Mouse (Mus musculus): ENCODE measurements around the gene Vangl1. TPM values are rescaled to one million over a fixed set of nuclear protein-coding genes. Genes with fewer than 3 reads are reported as not detected.
A peak's percentile ranks its signal among the peaks of the same experiment; 100 is the strongest.

Gene Vangl1
- polyA plus RNA-seq, 1 experiment, result 25.4 TPM

- Histone ChIP-seq H3K36me3 (ENCODE audit: control insufficient read depth, insufficient read depth) (peaks cover 10% of the 10 kb centered on the region), H3K79me3 (ENCODE audit: low read depth) (peaks cover 5% of the 10 kb centered on the region), H3K79me2 (ENCODE audit: control insufficient read depth, insufficient read depth) (peaks cover 37% of the 10 kb centered on the region), H3K4me3 (ENCODE audit: insufficient read depth, poor library complexity, severe bottlenecking) (no peak overlapping the region), H3ac (ENCODE audit: control insufficient read depth, insufficient read length, low read depth) (peak overlapping the region; percentile 42), H3K27me3 (ENCODE audit: control insufficient read depth, insufficient read depth, insufficient read length) (no peaks in the 10 kb centered on the region)
- no peak for TF ChIP-seq CTCF (IDR thresholded peaks at IDR 0.05; ENCODE audit: control insufficient read depth, insufficient read depth, insufficient read length)
- TF ChIP-seq FOSL1 (IDR thresholded peaks at IDR 0.05; ENCODE audit: insufficient read depth, low read length, poor library complexity, severe bottlenecking), result no peak
- TF ChIP-seq USF1 (IDR thresholded peaks at IDR 0.05; ENCODE audit: low read depth), result no peak
- TF ChIP-seq MYOG (IDR thresholded peaks at IDR 0.05; ENCODE audit: control insufficient read depth, extremely low read depth, insufficient read length), result no peak
- peak; percentile 39 for TF ChIP-seq MYOD1 (IDR thresholded peaks at IDR 0.05; ENCODE audit: control insufficient read depth, insufficient read length, low read depth)
- TF ChIP-seq CEBPB (IDR thresholded peaks at IDR 0.05; ENCODE audit: low read depth), result no peak
- TF ChIP-seq MAX (IDR thresholded peaks at IDR 0.05), result peak; percentile 23
Measured at GRCm38 (mm10) chr3:102174118-102174865, 30.2 kb downstream of the Vangl1 start.

- H3K4me3 ChIP-seq (ENCODE audit: insufficient read depth, poor library complexity, severe bottlenecking), result no peak overlapping the region
Measured at GRCm38 (mm10) chr3:102169197-102169905, 35.1 kb downstream of the Vangl1 start.

GRCm38 (mm10) chr3:102167555-102168210, 36.8 kb downstream of the Vangl1 start:
- Histone ChIP-seq H3K4me3 (ENCODE audit: insufficient read depth, poor library complexity, severe bottlenecking) (no peak overlapping the region), H3K36me3 (ENCODE audit: control insufficient read depth, insufficient read depth) (peaks cover 29% of the 10 kb centered on the region), H3K79me2 (ENCODE audit: control insufficient read depth, insufficient read depth) (peaks cover 31% of the 10 kb centered on the region), H3K27me3 (ENCODE audit: control insufficient read depth, insufficient read depth, insufficient read length) (no peaks in the 10 kb centered on the region), H3K79me3 (ENCODE audit: low read depth) (peaks cover 8% of the 10 kb centered on the region), H3ac (ENCODE audit: control insufficient read depth, insufficient read length, low read depth) (no peak overlapping the region)
- TF ChIP-seq MYOD1 (IDR thresholded peaks at IDR 0.05; ENCODE audit: control insufficient read depth, insufficient read length, low read depth) (no peak), MAX (IDR thresholded peaks at IDR 0.05) (no peak), MYOG (IDR thresholded peaks at IDR 0.05; ENCODE audit: control insufficient read depth, extremely low read depth, insufficient read length) (no peak), USF1 (IDR thresholded peaks at IDR 0.05; ENCODE audit: low read depth) (no peak), CTCF (IDR thresholded peaks at IDR 0.05; ENCODE audit: control insufficient read depth, insufficient read depth, insufficient read length) (no peak), CEBPB (IDR thresholded peaks at IDR 0.05; ENCODE audit: low read depth) (no peak)

More at GRCm38 (mm10) chr3:102169197-102169905, 35.1 kb downstream of the Vangl1 start:
- TF ChIP-seq MYOG (IDR thresholded peaks at IDR 0.05; ENCODE audit: control insufficient read depth, extremely low read depth, insufficient read length), result no peak
- TF ChIP-seq CTCF (IDR thresholded peaks at IDR 0.05; ENCODE audit: control insufficient read depth, insufficient read depth, insufficient read length), result no peak
- peak; percentile 43 for TF ChIP-seq MAX (IDR thresholded peaks at IDR 0.05)
- TF ChIP-seq USF1 (IDR thresholded peaks at IDR 0.05; ENCODE audit: low read depth), result no peak
- TF ChIP-seq FOSL1 (IDR thresholded peaks at IDR 0.05; ENCODE audit: insufficient read depth, low read length, poor library complexity, severe bottlenecking), result peak; percentile 23
- TF ChIP-seq MYOD1 (IDR thresholded peaks at IDR 0.05; ENCODE audit: control insufficient read depth, insufficient read length, low read depth), result no peak
- TF ChIP-seq CEBPB (IDR thresholded peaks at IDR 0.05; ENCODE audit: low read depth), result no peak
- peaks cover 10% of the 10 kb centered on the region for H3K79me3 ChIP-seq (ENCODE audit: low read depth)
- no peaks in the 10 kb centered on the region for H3K27me3 ChIP-seq (ENCODE audit: control insufficient read depth, insufficient read depth, insufficient read length)
- no peak overlapping the region for H3ac ChIP-seq (ENCODE audit: control insufficient read depth, insufficient read length, low read depth)
- H3K36me3 ChIP-seq (ENCODE audit: control insufficient read depth, insufficient read depth), result peaks cover 18% of the 10 kb centered on the region
- H3K79me2 ChIP-seq (ENCODE audit: control insufficient read depth, insufficient read depth), result peaks cover 43% of the 10 kb centered on the region

- H3K27me3 ChIP-seq (ENCODE audit: control insufficient read depth, insufficient read depth, insufficient read length), result no peaks in the 10 kb centered on the region
- no peak overlapping the region for H3ac ChIP-seq (ENCODE audit: control insufficient read depth, insufficient read length, low read depth)
- H3K79me3 ChIP-seq (ENCODE audit: low read depth), result peaks cover 8% of the 10 kb centered on the region
- H3K4me3 ChIP-seq (ENCODE audit: insufficient read depth, poor library complexity, severe bottlenecking), result no peak overlapping the region
- peaks cover 33% of the 10 kb centered on the region for H3K36me3 ChIP-seq (ENCODE audit: control insufficient read depth, insufficient read depth)
- no peak for TF ChIP-seq MYOD1 (IDR thresholded peaks at IDR 0.05; ENCODE audit: control insufficient read depth, insufficient read length, low read depth)
- no peak for TF ChIP-seq FOSL1 (IDR thresholded peaks at IDR 0.05; ENCODE audit: insufficient read depth, low read length, poor library complexity, severe bottlenecking)
- TF ChIP-seq CTCF (IDR thresholded peaks at IDR 0.05; ENCODE audit: control insufficient read depth, insufficient read depth, insufficient read length), result no peak
- no peak for TF ChIP-seq USF1 (IDR thresholded peaks at IDR 0.05; ENCODE audit: low read depth)
- no peak for TF ChIP-seq MAX (IDR thresholded peaks at IDR 0.05)
- TF ChIP-seq MYOG (IDR thresholded peaks at IDR 0.05; ENCODE audit: control insufficient read depth, extremely low read depth, insufficient read length), result no peak
- no peak for TF ChIP-seq CEBPB (IDR thresholded peaks at IDR 0.05; ENCODE audit: low read depth)
- H3K79me2 ChIP-seq (ENCODE audit: control insufficient read depth, insufficient read depth), result peaks cover 24% of the 10 kb centered on the region
Measured at GRCm38 (mm10) chr3:102166794-102167193, 37.7 kb downstream of the Vangl1 start.

GRCm38 (mm10) chr3:102166287-102166620, 38.2 kb downstream of the Vangl1 start:
- no peak for TF ChIP-seq MYOG (IDR thresholded peaks at IDR 0.05; ENCODE audit: control insufficient read depth, extremely low read depth, insufficient read length)
- TF ChIP-seq CTCF (IDR thresholded peaks at IDR 0.05; ENCODE audit: control insufficient read depth, insufficient read depth, insufficient read length), result no peak
- TF ChIP-seq USF1 (IDR thresholded peaks at IDR 0.05; ENCODE audit: low read depth), result no peak
- no peak for TF ChIP-seq CEBPB (IDR thresholded peaks at IDR 0.05; ENCODE audit: low read depth)
- no peak for TF ChIP-seq MYOD1 (IDR thresholded peaks at IDR 0.05; ENCODE audit: control insufficient read depth, insufficient read length, low read depth)
- no peak for TF ChIP-seq MAX (IDR thresholded peaks at IDR 0.05)
- no peak for TF ChIP-seq FOSL1 (IDR thresholded peaks at IDR 0.05; ENCODE audit: insufficient read depth, low read length, poor library complexity, severe bottlenecking)
- H3ac ChIP-seq (ENCODE audit: control insufficient read depth, insufficient read length, low read depth), result no peak overlapping the region
- peaks cover 6% of the 10 kb centered on the region for H3K79me3 ChIP-seq (ENCODE audit: low read depth)
- no peaks in the 10 kb centered on the region for H3K27me3 ChIP-seq (ENCODE audit: control insufficient read depth, insufficient read depth, insufficient read length)
- H3K79me2 ChIP-seq (ENCODE audit: control insufficient read depth, insufficient read depth), result peaks cover 24% of the 10 kb centered on the region
- H3K4me3 ChIP-seq (ENCODE audit: insufficient read depth, poor library complexity, severe bottlenecking), result no peak overlapping the region
- H3K36me3 ChIP-seq (ENCODE audit: control insufficient read depth, insufficient read depth), result peaks cover 39% of the 10 kb centered on the region
